Mouse (Mus musculus) urinary bladder, postnatal 14 days (tissue): ENCODE results near the gene Ildr2.

Experiments used
- DNase-seq: peaks from one replicate; pipeline ENCODE4 v3.0.0; 2021; ENCODE audit warnings: low spot score

Ildr2 gene

GRCm38 (mm10) chr1:166342060-166342459 lies 88.1 kb downstream of the Ildr2 start:
- DNase-seq = no peak

- no peak for DNase-seq
Observed at GRCm38 (mm10) chr1:166342539-166342938, 88.6 kb downstream of the Ildr2 start.

GRCm38 (mm10) chr1:166343586-166343985 lies 89.6 kb downstream of the Ildr2 start:
- DNase-seq = no peak

- DNase-seq = no peak
Observed at GRCm38 (mm10) chr1:166344300-166345077, 90.5 kb downstream of the Ildr2 start.

GRCm38 (mm10) chr1:166345602-166346001 lies 91.7 kb downstream of the Ildr2 start:
- no peak for DNase-seq

- DNase-seq = no peak
Observed at GRCm38 (mm10) chr1:166346906-166347305, 93.0 kb downstream of the Ildr2 start.

- DNase-seq = no peak
Observed at GRCm38 (mm10) chr1:166349341-166349740, 95.4 kb downstream of the Ildr2 start.

GRCm38 (mm10) chr1:166349751-166350150 lies 95.8 kb downstream of the Ildr2 start:
- DNase-seq = no peak

- peak; percentile 87 for DNase-seq
Observed at GRCm38 (mm10) chr1:166360157-166360855, 106.4 kb downstream of the Ildr2 start.

- DNase-seq = no peak
Observed at GRCm38 (mm10) chr1:166360896-166361295, 107.0 kb downstream of the Ildr2 start.

GRCm38 (mm10) chr1:166361842-166362241 lies 107.9 kb downstream of the Ildr2 start:
- no peak for DNase-seq

- no peak for DNase-seq
Observed at GRCm38 (mm10) chr1:166362659-166363058, 108.7 kb downstream of the Ildr2 start.

GRCm38 (mm10) chr1:166363122-166363521 lies 109.2 kb downstream of the Ildr2 start:
- no peak for DNase-seq
